Mouse (Mus musculus): ENCODE results near the gene Asb10. TPM values are rescaled to one million over a fixed set of nuclear protein-coding genes. Genes with fewer than 3 reads are reported as not detected.
A peak's percentile ranks its signal among the peaks of the same experiment; 100 is the strongest.

The Asb10 gene
- polyA plus RNA-seq, 1 experiment: 1.4 TPM

GRCm38 (mm10) chr5:24536511-24536910 is 4.3 kb downstream of the Asb10 start:
- H3K4me1 ChIP-seq (ENCODE audit: control insufficient read depth, insufficient read depth, low read length): peaks cover 20% of the 10 kb centered on the region
- TF ChIP-seq CTCF (IDR thresholded peaks at IDR 0.05; ENCODE audit: low read depth, low read length) (no peak), POLR2A (IDR thresholded peaks at IDR 0.05; ENCODE audit: borderline replicate concordance, low read depth, low read length) (no peak)
- no peak overlapping the region for H3K27ac ChIP-seq (ENCODE audit: insufficient read depth, low read depth, low read length)

DNA sequence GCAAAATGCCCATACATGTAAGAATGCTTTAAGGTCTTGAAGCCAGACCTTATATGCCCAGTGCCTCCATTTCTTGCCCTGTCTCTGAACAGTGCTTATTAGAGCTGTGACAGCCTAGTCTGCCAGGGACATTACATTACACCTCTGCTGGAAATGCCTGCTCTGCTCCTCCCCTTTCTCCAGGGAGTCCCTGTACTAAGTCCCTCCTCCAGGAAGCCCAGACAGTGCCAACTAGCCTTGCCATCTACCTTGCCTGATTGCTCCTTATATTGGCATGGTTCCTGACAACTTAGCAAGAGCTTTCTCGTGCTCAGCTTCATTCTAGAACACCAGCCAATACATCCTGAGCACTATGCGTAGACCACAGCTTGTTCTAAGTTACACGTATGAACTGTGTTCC is 5.0 kb downstream of the Asb10 start:
- no peak for TF ChIP-seq CTCF (IDR thresholded peaks at IDR 0.05; ENCODE audit: low read depth, low read length)
- H3K27ac ChIP-seq (ENCODE audit: insufficient read depth, low read depth, low read length): no peak overlapping the region

More at GRCm38 (mm10) chr5:24536511-24536910, 4.3 kb downstream of the Asb10 start:
- H3K4me3 ChIP-seq (ENCODE audit: insufficient read depth, low read length): no peak overlapping the region

DNA sequence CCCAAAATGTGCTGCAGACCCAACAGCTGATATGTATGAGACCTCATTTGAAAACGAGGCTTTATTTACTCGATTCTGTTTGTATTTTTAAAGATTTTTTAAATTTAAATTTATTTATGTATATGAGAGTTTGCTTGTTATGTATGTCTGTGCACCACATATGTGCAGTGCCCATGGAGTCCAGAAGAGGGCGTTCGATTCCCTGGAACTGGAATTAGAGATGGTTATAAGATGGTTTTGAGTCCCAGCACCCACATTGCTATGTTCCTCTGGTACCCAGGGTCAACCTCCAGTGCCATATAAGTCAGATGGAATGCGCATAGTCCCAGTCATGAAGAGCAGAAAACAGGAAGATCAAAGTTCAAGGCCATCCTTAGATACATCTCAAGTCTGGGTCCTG is 6.5 kb downstream of the Asb10 start:
- Histone ChIP-seq H3K27ac (ENCODE audit: insufficient read depth, low read depth, low read length) (no peak overlapping the region), H3K4me1 (ENCODE audit: control insufficient read depth, insufficient read depth, low read length) (peaks cover 3% of the 10 kb centered on the region; the same call in 1 of the 2 replicates), H3K4me3 (ENCODE audit: insufficient read depth, low read length) (no peak overlapping the region)
- TF ChIP-seq POLR2A (IDR thresholded peaks at IDR 0.05; ENCODE audit: borderline replicate concordance, low read depth, low read length) (no peak), CTCF (IDR thresholded peaks at IDR 0.05; ENCODE audit: low read depth, low read length) (no peak)

More for the DNA sequence above, 5.0 kb downstream of the Asb10 start:
- Histone ChIP-seq H3K4me1 (ENCODE audit: control insufficient read depth, insufficient read depth, low read length) (peaks cover 14% of the 10 kb centered on the region), H3K4me3 (ENCODE audit: insufficient read depth, low read length) (no peak overlapping the region)

DNA sequence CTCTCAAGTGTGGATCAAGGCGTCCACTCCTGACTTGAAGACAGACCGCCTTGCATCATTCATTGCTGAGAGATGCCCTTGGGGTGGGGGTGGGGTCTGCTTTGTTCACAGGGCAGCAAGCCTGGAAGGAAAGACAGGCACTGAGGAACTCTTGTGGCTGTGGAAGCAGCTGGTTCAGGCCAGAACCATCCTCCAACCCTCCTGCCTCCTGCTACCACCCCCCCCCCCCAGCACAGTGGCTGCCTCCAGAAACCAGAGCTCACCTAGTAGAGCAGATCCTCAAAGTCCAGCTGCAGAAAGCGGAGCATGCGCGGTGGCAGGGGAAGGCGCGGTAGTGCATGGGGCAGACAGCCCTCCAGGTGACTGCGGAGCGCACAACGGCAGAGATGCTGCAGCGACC is 7.4 kb downstream of the Asb10 start:
- Histone ChIP-seq H3K4me3 (ENCODE audit: insufficient read depth, low read length) (no peak overlapping the region), H3K4me1 (ENCODE audit: control insufficient read depth, insufficient read depth, low read length) (no peaks in the 10 kb centered on the region), H3K27ac (ENCODE audit: insufficient read depth, low read depth, low read length) (no peak overlapping the region)
- TF ChIP-seq CTCF (IDR thresholded peaks at IDR 0.05; ENCODE audit: low read depth, low read length) (no peak), POLR2A (IDR thresholded peaks at IDR 0.05; ENCODE audit: borderline replicate concordance, low read depth, low read length) (no peak)

DNA sequence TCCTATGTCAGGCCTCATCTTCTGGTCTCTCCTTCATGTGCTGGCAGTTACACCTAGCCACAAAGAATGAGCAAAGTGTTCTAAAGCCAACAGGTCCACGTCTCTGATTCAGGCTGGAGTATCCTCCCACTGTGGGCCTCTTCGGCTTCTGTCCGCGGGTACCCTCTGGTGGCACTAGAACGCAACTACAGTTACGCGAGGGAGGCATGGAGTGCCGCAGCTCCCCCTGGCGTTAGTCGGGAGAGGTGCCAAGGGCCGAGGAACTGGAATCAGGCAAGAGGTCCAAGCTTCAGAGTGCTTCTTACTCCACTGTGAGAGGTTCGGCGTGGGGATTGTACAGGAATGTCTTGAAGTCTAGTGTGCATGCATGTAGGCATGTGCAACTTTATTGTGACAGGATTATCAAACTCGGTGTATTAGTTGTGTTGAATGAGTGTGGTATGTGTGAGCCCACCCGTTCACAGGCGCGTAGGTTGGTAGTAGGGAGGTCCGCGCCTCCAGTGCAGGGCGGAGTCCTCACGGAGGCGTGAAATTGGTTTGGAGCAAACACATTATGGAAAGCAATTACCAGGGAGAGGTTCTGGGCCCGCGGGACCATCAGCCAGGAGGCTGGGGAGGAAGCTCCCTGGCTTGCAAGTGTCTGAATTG is 10.6 kb downstream of the Asb10 start:
- Histone ChIP-seq H3K4me3 (ENCODE audit: insufficient read depth, low read length) (no peak overlapping the region), H3K4me1 (ENCODE audit: control insufficient read depth, insufficient read depth, low read length) (no peaks in the 10 kb centered on the region), H3K27ac (ENCODE audit: insufficient read depth, low read depth, low read length) (no peak overlapping the region)
- TF ChIP-seq CTCF (IDR thresholded peaks at IDR 0.05; ENCODE audit: low read depth, low read length) (peak; percentile 99), POLR2A (IDR thresholded peaks at IDR 0.05; ENCODE audit: borderline replicate concordance, low read depth, low read length) (no peak)

GRCm38 (mm10) chr5:24527780-24528179 is 13.0 kb downstream of the Asb10 start:
- Histone ChIP-seq H3K27ac (ENCODE audit: insufficient read depth, low read depth, low read length) (no peak overlapping the region), H3K4me3 (ENCODE audit: insufficient read depth, low read length) (no peak overlapping the region), H3K4me1 (ENCODE audit: control insufficient read depth, insufficient read depth, low read length) (no peaks in the 10 kb centered on the region)
- TF ChIP-seq CTCF (IDR thresholded peaks at IDR 0.05; ENCODE audit: low read depth, low read length) (no peak), POLR2A (IDR thresholded peaks at IDR 0.05; ENCODE audit: borderline replicate concordance, low read depth, low read length) (no peak)

DNA sequence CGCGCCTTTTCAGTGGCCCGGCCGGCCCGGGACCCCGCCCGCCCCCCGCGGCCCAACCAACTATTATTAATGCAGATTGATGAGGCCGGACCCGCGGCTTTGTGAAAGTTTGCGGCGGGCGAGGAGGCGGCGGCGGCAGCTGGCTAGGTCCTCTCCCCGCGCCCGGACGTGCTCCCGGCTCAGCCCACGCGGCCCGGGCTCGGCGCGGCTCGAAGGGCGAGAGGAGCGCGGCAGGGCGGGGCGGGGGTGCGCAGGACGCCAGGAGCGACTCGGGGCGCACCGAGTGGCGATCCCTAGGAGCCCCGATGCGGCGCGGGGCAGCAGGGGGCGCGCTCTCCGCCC is 13.9 kb downstream of the Asb10 start, which contains the start of gene Gbx1:
TSS of gene Gbx1 (minus strand) at position 314 of the 342 bp plus-strand sequence.
- TF ChIP-seq CTCF (IDR thresholded peaks at IDR 0.05; ENCODE audit: low read depth, low read length): no peak
- no peak for TF ChIP-seq POLR2A (IDR thresholded peaks at IDR 0.05; ENCODE audit: borderline replicate concordance, low read depth, low read length)
- H3K27ac ChIP-seq (ENCODE audit: insufficient read depth, low read depth, low read length): no peak within 1 kb of the TSS
- H3K4me3 ChIP-seq (ENCODE audit: insufficient read depth, low read length): peak within 1 kb of the TSS; percentile 12; the same call in 1 of the 2 replicates
- no peaks in the 10 kb centered on the region for H3K4me1 ChIP-seq (ENCODE audit: control insufficient read depth, insufficient read depth, low read length)

GRCm38 (mm10) chr5:24526190-24526888 is 14.4 kb downstream of the Asb10 start:
- no peaks in the 10 kb centered on the region for H3K4me1 ChIP-seq (ENCODE audit: control insufficient read depth, insufficient read depth, low read length)
- TF ChIP-seq CTCF (IDR thresholded peaks at IDR 0.05; ENCODE audit: low read depth, low read length) (no peak), POLR2A (IDR thresholded peaks at IDR 0.05; ENCODE audit: borderline replicate concordance, low read depth, low read length) (no peak)
- peak overlapping the region; percentile 12; the same call in 1 of the 2 replicates for H3K4me3 ChIP-seq (ENCODE audit: insufficient read depth, low read length)
- no peak overlapping the region for H3K27ac ChIP-seq (ENCODE audit: insufficient read depth, low read depth, low read length)

DNA sequence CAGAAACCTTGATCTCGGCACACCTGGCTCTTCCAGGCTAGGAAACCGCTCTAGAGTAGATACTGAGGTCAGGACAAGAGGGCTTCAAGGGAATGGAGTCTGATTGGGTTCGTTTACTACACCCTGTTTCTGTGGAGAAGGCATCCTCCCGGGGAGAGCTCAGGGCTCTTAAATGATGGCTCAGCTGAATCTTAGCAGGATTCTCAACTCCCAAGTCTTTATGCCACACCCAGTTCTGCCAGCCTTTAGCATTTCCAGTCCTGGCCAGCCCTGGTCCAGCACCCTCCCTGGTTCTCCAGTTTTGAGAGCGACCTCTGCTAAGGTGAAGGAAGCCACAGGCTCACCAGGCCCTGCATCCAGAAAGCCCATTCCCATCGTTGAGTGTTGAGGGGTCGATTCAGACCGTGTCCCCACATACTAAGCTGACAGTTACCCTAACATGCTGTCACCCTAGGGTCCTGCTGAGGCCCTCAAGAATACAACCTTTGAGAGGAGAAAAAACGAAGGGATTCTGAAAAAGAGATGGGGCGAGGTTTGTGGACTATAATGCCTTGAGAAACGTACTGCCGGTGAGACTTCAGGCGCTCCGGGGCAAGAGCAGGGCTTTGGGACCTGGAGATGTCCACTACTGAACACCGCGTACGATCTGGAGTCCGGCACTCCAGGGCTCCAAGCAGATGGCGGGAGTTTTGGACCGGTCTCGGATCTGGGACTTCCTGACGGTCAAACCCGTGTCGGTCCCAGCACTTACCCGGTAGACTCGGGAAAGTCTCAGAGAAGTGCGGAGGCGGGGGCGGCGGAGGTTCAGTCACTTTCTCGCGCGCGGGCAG is 15.2 kb downstream of the Asb10 start:
- TF ChIP-seq CTCF (IDR thresholded peaks at IDR 0.05; ENCODE audit: low read depth, low read length) (no peak), POLR2A (IDR thresholded peaks at IDR 0.05; ENCODE audit: borderline replicate concordance, low read depth, low read length) (no peak)
- H3K27ac ChIP-seq (ENCODE audit: insufficient read depth, low read depth, low read length): no peak overlapping the region
- no peak overlapping the region for H3K4me3 ChIP-seq (ENCODE audit: insufficient read depth, low read length)
- no peaks in the 10 kb centered on the region for H3K4me1 ChIP-seq (ENCODE audit: control insufficient read depth, insufficient read depth, low read length)

All from bone marrow macrophage, adult 2 months (primary cell).